Mouse (Mus musculus): Measurements from ENCODE around the gene Rrp1.
A peak's percentile ranks its signal among the peaks of the same experiment; 100 is the strongest.
"Not testable (repeated sequence)": the region's sequence is repeated elsewhere in the genome, so short reads cannot be mapped to it uniquely, and the experiment has no call there.

Rrp1 gene

DNA sequence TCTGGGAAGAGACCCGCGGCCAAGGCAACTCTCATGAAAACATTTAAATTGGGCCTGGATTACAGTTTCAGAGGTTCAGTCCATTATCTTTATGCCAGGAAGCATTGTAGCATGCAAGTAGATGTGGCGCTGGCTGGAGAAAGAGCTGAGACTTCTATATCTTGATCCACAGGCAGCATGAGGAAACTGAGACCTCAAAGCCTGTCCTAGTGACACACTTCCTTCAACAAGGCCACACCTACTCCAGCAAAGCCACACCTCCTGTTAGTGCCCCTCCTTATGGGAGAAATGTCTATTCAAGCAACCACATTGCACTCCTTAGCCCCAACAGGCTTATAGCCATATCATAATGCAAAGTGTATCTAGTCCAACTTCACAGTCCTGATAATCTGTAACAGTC lies 9.8 kb upstream of the Rrp1 start:
- DNase-seq = no peak

DNA sequence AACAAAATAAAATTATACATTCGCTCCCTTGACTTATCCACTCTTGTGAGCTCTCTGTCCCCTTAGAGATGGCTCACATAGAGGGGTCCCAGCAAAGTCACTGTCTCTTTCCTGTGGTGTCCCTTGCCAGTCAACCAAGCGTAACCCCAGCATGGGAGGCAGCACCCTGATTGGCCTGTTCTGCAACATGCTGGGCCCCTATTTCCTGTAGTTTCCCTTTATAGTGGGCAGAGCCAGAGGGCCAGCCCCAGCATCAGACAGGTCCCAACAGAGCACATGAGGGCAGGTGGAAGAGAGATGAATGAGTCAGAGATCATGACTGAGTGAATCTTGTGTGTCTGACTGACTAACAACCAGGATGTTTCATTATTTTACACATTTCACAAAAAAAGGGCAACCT lies 8.1 kb upstream of the Rrp1 start:
- DNase-seq = no peak

DNA sequence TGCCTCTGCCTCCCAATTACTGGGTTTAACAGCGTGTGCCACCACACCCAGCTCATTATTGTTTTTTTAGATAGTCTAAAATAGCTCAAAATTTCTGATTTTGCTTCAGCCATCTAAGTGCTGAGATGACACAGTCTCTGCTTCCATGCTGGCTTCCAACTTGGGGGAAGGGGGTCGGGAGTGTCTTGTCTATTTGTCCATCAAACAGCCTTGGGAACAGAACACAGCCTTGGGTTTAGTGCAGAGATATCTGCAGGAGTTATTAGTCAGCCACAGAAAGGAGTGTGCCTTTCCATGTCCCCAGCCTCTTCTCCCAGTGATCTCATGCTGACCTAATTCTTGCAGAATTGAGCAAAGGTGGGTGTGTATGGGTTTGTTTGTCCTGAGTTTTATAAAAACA lies 5.9 kb upstream of the Rrp1 start:
- no peak for DNase-seq

DNA sequence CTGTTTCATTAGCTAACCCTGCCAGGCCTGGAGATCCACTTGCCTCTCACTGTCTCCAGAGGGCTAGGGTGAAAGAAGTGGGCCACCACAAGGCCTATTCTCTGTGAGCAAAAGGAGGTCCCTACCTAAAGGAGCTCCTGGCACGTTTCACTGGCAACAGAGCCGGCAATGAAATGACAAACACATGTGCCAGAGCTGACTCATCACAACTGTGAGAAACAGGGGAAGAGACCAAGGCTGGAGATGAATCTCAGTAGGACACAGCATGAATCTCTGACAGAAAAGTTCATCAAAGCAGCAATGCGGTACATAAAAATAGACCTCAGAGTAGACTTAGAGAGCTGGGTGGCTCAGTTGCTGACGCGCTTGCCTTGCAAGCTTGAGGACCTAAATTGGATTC lies 5.0 kb upstream of the Rrp1 start:
- DNase-seq = no peak

DNA sequence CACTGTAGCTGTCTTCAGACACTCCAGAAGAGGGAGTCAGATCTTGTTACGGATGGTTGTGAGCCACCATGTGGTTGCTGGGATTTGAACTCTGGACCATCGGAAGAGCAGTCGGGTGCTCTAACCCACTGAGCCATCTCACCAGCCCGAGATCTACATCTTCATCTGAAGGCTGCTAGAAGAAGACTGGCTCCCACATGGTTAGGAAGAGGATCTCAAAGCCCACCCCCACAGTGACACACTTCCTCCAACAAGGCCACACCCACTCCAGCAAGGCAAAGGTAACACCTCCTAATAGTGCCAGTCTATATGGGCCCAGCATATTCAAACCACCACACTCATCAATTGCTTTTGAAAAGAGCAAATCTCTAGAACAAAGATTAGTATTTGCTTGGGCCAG lies 2.1 kb upstream of the Rrp1 start:
- not testable (repeated sequence) for DNase-seq

DNA sequence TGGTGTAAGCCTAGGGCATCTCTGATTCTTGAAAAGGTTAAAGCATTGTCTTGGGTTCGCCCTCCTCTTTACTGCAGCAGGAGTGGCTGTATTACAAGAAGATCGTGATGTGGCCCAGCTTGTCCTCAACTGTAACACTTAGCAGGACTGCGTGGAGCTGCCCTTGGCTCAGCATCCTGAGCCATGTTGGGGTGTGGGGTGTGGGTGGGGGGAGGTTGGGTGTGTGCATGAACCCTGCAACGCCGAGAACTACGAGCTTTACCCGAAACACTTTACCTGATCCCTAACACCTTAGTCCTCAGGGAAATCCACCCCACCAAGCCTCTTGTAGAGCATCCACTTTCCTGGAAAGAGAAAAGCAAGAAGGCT lies 293 bp upstream of the Rrp1 start:
- no peak for DNase-seq

DNA sequence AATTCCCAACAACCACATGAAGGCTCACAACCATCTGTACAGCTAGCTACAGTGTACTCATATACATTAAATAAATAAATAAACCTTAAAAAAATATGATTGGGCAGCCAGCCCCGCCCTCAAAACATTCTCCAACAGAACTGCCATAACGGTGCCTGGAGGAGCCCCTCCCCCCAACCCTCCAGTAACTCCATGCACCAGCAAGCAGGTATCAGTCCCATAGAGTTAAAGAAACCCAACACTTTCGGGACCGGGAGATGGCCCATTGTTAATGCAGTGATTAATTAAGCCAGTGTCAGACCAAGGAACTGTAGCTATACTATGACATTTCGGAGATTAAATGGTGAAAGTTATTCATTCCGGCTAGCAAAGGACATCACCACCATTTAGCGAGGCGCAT lies 992 bp downstream of the Rrp1 start:
- peak in 1 of 2 experiments; percentile 51 for DNase-seq

DNA sequence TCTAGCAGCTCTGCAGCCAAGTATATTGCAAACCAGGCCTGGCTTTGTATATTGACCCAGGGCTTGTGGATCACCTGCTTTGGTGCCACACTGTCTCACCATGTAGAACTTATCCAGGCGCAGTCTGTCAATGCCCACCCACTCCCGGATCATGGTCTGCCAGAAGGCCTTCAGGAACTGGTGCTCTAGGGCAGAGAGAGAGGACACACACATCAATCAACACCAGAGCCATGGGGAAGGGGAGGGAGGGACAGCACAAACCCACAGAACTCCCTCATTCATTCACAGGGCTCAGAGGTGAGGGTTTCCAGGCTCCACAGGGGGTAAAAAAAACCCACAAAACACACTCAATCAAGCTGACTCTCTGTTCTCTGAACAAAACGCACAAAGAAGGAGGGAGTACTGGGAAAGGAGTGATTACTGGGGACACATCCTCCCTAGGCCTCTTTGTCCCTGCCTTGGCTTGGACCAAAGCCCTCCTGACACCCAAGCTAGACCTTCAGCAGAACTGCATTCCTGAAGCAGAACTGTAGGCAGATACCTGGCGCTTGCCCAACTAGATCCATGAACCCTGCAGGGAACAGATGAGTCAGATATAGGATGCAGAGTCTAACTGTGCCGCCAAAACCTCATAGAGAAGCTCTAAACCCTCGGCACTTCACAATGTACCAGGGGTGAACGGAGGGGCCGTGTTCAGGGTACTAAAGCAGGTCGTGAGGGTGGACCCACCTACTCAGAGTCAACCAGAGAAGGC lies 3.6 kb downstream of the Rrp1 start:
- DNase-seq = peak; percentile 56 to 59

DNA sequence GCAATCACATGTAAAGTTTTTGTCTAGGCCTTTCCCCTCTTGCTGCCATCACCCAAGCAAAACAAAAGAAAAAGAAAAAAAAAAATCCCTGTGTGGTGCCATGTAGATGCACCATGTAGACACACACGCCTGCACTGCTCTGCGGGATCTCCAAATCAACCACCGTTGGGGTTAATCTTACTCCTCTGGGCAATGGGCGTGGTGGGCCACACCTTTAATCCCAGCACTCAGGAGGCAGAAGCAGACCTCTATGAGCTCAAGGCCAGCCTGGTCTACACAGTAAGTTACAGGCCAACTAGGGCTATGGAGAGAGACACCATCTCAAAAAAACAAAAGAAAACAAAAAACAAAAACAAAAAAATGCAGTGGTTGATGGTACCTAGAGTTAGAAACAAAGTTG lies 5.7 kb downstream of the Rrp1 start:
- DNase-seq = no peak

DNA sequence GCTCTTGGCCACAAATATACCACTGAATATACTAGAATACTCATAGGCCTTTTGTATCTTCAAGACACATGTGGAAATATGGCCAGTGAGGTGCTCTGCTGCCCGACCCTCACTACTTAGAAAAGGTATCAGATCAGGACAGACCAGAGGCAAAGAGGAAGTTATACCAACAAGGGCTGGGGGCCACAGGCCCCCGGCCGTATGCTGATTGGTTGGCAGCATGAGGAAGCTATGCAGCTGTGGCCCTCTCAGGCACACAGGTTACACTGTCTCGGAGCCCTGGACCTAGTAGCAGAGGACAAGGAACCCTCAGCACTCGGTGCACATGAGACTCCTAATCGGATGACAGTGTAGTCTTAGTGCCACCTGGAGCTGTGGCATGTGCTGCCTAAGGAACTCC lies 6.7 kb downstream of the Rrp1 start:
- DNase-seq = no peak

DNA sequence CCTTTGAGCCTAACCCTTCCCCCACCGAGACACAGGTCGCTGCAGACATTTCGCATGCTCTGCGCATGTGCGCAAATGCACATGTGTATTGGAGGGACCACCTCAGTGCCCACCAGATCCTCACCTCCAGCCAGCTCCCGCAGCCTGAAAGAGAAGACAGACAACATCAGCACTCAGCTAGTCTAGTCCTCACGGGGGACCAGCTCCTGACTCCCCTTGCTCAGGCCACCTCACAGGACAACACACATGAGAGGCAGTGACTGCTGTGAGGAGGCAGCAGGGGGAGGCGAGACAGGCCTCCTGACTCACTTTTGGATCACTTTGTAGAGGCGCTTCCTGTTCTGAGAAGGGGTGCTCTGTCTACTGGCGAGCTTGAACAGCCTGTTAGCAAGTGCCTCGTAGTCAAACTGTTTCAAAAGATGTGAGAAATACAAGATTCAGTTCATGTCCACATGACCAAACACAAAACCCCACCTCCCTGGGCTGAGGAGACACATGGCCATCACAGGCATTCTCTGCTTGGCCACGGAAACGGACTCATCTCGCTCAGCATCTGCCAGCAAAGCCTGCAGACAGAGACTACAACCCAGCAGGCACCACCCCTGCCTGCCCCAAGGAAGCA lies 10.4 kb downstream of the Rrp1 start:
- no peak for DNase-seq

DNA sequence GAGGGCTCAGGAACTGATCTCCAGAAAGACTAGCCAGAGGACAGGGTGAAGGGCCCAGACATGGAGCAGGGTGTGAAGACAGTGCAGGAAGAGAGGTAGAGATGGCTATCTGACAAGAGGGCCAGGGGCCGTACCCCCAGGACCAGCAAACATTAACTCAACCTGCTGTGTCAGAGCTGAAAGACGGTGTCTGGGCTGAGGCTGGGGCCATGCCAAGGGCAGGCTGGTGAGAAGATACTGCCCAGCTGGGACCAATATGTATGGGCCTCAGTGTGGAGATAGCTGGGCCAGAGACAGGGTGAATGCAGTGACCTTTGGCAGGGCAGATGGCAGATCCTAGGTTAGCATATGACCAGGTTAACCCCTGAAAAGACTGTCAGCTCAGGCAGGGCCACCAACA lies 11.7 kb downstream of the Rrp1 start:
- DNase-seq = no peak

DNA sequence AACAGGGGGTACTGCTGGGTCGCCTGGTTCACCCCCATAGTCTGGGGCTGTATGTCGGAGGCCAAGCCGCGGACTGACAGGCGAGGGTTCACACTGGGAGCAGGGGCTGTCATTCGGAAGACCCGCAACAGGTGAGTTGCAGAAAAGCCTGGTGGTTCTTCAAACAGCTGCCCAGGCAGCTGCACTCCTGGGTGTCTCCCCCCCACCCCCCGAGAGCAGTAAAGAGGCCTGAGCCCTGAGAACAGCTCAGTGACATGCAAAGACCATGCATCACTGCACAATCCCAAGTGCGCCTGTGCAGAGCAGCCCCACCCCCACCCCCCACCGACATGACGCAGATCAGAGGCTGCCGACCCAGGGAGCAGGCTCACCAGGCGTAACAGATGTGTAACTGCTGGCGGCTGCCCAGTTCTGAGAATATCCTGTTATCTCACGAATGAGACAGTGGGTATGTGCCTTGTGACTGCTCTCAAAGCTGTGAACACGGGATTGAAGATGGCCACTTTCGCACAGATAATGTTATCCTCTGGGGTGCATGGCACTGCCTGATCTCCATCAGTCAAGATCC lies 13.7 kb downstream of the Rrp1 start:
- no peak for DNase-seq

DNA sequence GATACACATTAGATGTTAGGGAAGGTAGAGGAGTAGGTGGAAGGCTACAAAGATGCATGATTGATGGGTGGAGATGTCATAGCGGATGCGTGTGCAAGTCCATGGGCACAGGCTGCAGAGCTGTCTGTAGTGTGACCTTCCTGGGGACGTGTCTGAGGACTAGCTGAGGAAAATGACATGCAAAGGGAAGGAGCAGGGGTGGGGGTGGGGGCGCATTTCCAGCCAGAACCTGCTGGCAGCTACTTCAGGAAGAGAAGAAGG lies 16.3 kb downstream of the Rrp1 start:
- no peak for DNase-seq

DNA sequence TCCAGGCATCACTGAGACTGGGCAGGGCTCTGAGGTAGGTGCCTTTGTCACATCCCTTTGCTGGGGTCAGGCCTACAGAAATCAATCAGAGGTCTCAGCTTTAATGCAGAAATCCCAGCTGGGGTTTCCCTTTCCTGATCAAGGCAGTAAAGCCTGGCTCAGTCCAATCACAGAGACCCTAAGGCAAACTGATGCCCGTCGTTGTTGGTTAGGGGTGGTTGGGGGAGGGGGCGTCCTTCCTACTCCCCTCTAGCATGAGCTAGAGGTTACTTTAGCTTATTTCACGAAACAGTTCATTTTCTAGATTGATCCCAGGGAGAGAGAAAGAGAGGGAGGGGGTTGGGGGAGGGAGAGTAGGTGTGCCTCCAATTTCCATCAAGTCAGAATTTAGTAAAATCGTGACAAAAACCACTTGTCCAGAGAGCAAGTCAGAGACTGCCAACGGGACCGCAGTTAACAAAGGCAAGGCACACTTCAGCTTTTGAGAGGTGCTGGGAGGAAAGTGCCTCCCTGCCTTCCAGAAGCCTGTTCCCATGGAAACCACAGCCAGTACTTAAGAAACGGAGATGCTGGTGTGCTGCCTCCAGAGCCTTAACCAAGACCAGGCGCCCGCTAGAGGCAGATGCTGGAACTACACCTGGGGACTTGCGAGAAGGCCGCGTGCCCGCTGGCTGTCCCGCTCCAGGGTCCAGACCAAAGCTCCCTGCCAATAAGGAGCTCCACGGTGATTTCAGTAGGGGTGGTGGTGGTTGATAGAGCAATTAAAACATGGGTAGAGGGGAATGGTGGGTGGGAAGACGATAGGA lies 16.8 kb downstream of the Rrp1 start:
- peak; percentile 96 to 97 for DNase-seq

DNA sequence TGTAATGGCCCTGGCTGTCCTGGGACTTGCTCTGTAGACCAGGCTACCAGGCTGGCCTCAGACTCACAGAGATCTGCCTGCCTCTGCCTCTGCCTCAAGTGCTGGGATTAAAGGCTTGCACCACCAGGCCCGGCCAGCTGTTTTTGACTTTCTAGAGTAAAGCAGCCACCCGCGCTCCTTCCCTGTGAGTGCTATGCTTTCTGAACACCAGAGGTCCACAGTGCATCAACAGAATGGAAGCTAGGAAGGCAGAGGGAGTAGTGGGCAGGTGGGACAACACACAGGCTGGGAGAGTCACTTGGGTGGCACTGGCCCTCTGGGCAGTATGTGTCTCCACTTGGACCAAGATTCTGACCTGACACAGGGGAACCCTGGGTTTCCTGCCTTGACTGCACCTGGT lies 17.5 kb downstream of the Rrp1 start:
- DNase-seq = no peak

DNA sequence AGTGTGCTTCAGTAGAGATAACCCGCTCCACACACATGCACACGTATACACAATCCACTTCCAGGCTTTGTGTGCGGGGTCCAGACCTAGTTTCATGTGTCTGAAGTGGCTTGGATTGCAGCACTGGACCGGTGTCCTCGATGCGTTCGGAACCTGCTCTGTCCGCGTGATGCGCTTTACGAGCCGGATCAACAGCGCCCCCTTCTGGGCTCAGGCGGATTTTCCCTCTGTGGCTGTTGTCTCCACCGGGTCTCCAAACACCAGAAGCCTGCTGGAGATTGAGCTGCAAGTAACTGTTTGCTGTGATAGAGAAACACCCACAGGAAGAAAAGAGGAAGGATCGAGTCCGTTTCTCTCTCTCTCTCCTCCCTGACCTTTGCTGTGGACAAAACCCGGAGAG lies 20.8 kb downstream of the Rrp1 start:
- peak; percentile 83 to 92 for DNase-seq

DNA sequence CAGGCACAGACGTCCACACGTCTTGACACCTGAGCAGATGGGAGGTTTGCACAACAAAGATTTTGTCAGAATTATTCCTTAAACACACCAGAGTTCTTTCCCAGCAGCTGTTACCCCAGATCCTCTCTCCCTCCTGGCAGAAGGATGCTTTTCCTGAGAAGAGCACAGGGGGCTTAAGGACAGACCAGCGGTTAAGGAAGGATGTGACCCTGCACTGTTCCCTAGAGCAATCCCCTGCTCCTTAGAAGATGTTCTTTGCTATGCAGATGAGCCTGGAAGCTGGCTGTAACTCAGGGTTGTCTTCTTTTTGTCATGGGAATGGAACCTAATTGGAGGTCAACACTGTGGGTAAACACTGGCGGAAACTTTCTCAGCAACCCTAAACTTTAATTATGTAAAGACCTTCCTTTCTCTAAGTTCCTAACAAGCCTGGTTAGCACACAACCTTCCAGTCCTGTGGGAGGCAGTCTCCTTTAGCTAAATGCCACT lies 21.8 kb downstream of the Rrp1 start:
- no peak for DNase-seq

DNA sequence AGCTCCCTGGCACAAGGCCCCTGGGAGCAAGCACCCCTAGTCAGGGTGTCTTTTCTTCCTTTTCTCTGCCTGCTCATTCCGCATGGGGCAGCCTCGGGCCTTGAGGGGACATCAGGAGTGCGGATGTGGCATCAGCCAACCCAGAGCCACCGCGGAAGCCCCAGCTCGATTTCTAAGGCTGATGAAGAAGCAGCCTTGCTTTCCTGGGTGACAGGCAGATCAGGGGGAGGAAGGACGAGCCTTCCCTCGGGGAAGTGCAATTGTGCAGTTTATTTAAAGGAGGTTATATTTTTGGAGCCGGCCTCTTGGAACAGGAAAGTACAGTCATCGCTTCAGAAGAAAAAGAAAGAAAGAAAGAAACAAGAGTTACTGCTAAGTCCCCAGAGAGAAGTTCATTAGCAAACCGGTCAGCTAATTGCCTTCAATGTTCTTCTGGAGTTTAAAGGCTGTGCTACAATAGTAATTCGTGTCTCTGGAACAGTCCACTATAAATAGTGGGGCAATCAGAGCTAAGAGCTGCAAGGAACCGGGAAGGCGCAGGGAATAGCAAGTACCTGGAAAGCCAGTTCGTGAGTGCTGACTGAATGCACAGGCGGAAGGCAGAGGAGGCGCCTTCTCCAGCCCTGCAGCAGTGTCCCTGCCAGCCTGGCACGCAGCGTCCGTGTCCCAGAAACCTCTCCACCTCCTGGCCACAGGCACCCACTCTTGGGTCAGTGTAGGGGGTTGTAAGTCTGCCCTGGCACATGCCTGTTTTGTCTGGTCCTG lies 24.4 kb downstream of the Rrp1 start:
- DNase-seq = peak in 1 of 2 experiments; percentile 36

DNA sequence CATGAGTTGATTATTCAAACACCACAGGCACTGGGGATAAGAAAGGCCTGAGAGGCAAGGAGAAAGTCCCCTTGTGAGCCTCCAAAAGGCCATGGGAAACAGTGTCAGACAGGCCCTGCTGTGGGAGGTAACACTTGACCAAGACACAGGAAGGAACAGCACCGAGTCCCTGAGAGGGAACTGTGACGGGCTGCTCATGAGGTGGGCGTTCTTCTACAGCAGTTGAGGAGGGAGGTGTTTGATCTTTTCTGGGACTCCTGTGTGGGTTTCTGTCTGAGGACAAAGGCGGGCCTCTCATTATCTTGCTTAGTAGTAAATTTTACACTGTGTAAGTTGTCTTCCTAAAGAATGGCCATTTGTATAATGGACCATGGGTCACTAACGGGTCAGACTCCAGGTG lies 27.3 kb downstream of the Rrp1 start:
- no peak for DNase-seq

DNA sequence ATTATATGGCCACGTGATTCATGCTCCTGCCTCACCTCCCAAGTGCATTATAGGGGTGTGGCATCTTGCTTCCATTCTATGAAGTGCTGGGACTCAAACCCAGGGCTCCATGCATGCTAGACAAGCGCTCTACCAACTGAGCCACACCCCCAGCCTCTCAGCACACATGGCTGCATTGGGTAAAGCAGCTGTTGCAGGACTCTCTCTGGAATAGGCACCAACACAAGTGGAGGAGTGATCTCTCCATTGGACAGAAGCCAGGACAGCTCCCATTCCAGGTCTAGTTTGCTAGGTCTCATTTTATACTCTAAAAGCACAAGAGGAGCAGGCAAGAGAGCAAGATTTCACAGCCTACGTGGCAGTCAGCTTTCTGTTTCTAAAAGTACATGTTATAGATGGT lies 29.3 kb downstream of the Rrp1 start:
- DNase-seq = no peak

DNA sequence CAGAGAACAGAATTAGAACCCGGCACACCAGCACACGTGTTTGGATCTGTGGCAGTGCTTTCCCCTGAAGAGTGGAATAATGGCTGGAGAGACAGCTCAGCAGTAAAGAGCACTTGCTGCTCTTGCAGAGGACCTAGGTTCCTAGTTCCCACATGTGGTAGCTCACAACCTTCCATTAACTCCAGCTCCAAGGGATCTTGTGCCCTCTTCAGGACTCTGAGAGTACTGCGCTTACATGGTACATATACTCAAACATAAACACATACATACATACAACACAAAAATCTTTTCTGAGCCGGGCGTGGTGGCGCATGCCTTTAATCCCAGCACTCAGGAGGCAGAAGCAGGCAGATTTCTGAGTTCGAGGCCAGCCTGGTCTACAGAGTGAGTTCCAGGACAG lies 34.3 kb downstream of the Rrp1 start:
- DNase-seq = no peak
